Mouse (Mus musculus): ENCODE data around the gene Cracr2b.

GRCm38 (mm10) chr7:141495379-141495778 lies 34.5 kb downstream of the Cracr2b start:
- TF ChIP-seq POLR2A (IDR thresholded peaks at IDR 0.05; ENCODE audit: low read depth, low read length) (no peak), MAFK (IDR thresholded peaks at IDR 0.05; ENCODE audit: insufficient replicate concordance, low read length) (no peak), CTCF (conservative IDR thresholded peaks at IDR 0.05 in 1 of 2, IDR thresholded peaks at IDR 0.05 in 1 of 2; ENCODE audit: low read depth in 2 of 2, low read length in 2 of 2) (no peak), UBTF (IDR thresholded peaks at IDR 0.05; ENCODE audit: low read depth, low read length) (no peak), EP300 (IDR thresholded peaks at IDR 0.05; ENCODE audit: low read length) (no peak), NELFE (IDR thresholded peaks at IDR 0.05; ENCODE audit: low read depth, low read length) (no peak), HCFC1 (IDR thresholded peaks at IDR 0.05; ENCODE audit: low read depth, low read length) (no peak), ZC3H11A (IDR thresholded peaks at IDR 0.05; ENCODE audit: low read depth, low read length) (no peak), ZKSCAN1 (IDR thresholded peaks at IDR 0.05; ENCODE audit: borderline replicate concordance, low read depth, low read length) (no peak), TCF12 (IDR thresholded peaks at IDR 0.05; ENCODE audit: low read depth, low read length) (no peak), ETS1 (conservative IDR thresholded peaks at IDR 0.05; ENCODE audit: low read depth, low read length) (no peak), RCOR1 (conservative IDR thresholded peaks at IDR 0.05; ENCODE audit: low read depth, low read length) (no peak), MAZ (IDR thresholded peaks at IDR 0.05; ENCODE audit: low read depth, low read length) (no peak)
